Mouse (Mus musculus) forebrain, embryonic 15.5 days (tissue): Measurements from ENCODE around the gene Plcb1. TPM values are rescaled to one million over a fixed set of nuclear protein-coding genes. Genes with fewer than 3 reads are reported as not detected.

Source experiments
- ATAC-seq: fragments of 200-750 bp; cut with Nextera tagmentation; replicated peaks from 2 replicates; pipeline ENCODE4 v1.8.0; 2017; ENCODE audit warnings: mild to moderate bottlenecking, moderate TSS enrichment, moderate library complexity
- H3K27ac ChIP-seq: fragments of 300-500 bp; sonication (generic); replicated peaks from 2 replicates; pipeline ENCODE4 v1.5.1; 2015; ENCODE audit warnings: mild to moderate bottlenecking, inconsistent platforms
- H3K27me3 ChIP-seq: fragments of 300-500 bp; sonication (generic); 2 replicates; pipeline ENCODE4 v1.6.1; 2015; ENCODE audit warnings: inconsistent platforms
- H3K36me3 ChIP-seq: fragments of 300-500 bp; sonication (generic); 2 replicates; pipeline ENCODE4 v1.6.1; 2015; ENCODE audit warnings: mild to moderate bottlenecking, inconsistent platforms
- H3K4me1 ChIP-seq: fragments of 300-500 bp; sonication (generic); 2 replicates; pipeline ENCODE4 v1.6.1; 2015; ENCODE audit warnings: inconsistent platforms
- H3K4me2 ChIP-seq: fragments of 300-500 bp; sonication (generic); replicated peaks from 2 replicates; pipeline ENCODE4 v1.6.1; 2015; ENCODE audit warnings: mild to moderate bottlenecking, inconsistent platforms
- H3K4me3 ChIP-seq: fragments of 300-500 bp; sonication (generic); 2 replicates; pipeline ENCODE4 v1.5.1; 2015; ENCODE audit warnings: mild to moderate bottlenecking, inconsistent platforms
- H3K9ac ChIP-seq: fragments of 300-500 bp; sonication (generic); replicated peaks from 2 replicates; pipeline ENCODE4 v1.6.1; 2015; ENCODE audit warnings: mild to moderate bottlenecking, inconsistent platforms
- H3K9me3 ChIP-seq: fragments of 300-500 bp; sonication (generic); 2 replicates; pipeline ENCODE4 v1.6.1; 2016; ENCODE audit warnings: inconsistent platforms
- WGBS: fragments of 180-500 bp; shearing (Covaris S2); methylation state at CpG from one replicate; pipeline ENCODE4 v1.1.7; 2015; ENCODE audit warnings: mixed read lengths; 5-methylcytosine and 5-hydroxymethylcytosine counted together
- polyA plus RNA-seq: library from polyadenylated mRNA; unstranded; fragments of >200 nt; fragmentation: Nextera tagmentation; extraction: Ambion mirVana; gene quantifications from 2 replicates; pipeline ENCODE4 v1.2.1, GENCODE M21; 2015

Gene Plcb1
- polyA plus RNA-seq, 1 experiment from 2014 or later, result 45.8 TPM

DNA sequence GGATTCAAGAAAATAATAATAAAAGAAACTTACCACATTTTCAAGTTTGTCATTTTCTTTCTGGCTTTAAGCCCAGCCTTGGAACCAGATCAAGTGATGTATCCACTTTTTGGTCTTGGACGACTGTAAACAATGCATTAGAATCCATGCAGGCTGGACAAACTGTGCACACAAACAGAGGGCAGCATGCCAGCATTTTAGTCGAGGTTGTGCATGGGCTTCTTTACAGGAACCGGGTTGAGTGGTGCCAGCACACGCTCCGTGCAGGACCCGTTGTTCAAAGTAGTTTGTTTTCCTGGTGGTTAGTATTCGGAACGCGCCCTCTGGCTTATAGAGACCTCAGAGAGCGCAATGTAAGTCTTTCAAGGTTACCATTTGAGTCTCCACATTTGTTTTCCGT lies 30.5 kb downstream of the Plcb1 start:
- no peaks in the 10 kb centered on the region for H3K36me3 ChIP-seq
- H3K4me3 ChIP-seq, result no peak overlapping the region
- no peak overlapping the region for H3K9ac ChIP-seq
- 58% methylated on average over 11 of the region's 11 CpGs for WGBS
- H3K9me3 ChIP-seq, result no peaks in the 10 kb centered on the region
- ATAC-seq, result peak; percentile 38
- no peak overlapping the region for H3K4me2 ChIP-seq
- no peak overlapping the region for H3K27ac ChIP-seq
- H3K27me3 ChIP-seq, result no peaks in the 10 kb centered on the region
- peaks cover 8% of the 10 kb centered on the region; the same call in 1 of the 2 replicates for H3K4me1 ChIP-seq

DNA sequence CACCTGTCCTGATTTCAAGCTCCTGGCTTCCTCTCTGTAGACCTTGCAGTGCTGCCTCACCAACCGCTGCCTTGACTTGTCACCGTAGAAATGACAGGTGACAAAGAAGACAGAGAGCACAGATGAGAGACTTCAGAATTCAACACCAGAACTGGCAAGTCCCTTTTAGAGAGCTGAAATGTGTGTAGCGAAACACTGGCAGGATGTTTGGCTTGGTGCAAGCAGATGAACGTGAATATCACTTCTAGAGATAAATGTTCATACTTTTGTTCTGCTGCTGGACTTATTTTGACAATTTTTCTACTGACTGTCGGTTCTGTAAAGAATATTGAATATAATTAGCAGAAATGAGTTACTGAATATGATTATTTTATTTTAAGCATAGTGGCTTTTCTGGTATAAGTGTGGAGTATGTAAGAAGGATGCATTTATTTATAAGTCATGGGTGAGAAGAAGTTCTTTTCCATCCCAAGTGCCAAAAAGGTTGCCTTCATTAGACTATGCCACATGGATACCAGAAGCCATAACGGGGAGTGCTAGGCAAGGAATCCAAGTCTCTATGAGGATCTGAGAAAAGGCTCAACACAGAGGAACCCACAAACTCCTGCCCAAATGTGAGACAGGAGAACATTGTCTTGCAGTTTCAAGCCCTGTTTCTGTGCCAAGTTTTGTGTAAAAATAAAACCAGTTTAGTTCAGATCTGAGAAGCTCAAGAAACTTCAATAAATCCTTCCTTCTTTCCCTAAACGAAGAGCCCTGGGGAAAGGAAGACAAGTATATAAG lies 31.4 kb downstream of the Plcb1 start:
- no peaks in the 10 kb centered on the region for H3K36me3 ChIP-seq
- no peaks in the 10 kb centered on the region for H3K27me3 ChIP-seq
- no peak overlapping the region for H3K27ac ChIP-seq
- no peak overlapping the region for H3K4me3 ChIP-seq
- 0 out of 2 replicates have a peak, but pooled peaks have one; percentile 6 for ATAC-seq
- H3K9ac ChIP-seq, result no peak overlapping the region
- peaks cover 8% of the 10 kb centered on the region; the same call in 1 of the 2 replicates for H3K4me1 ChIP-seq
- WGBS, result 76% methylated on average over 7 of the region's 7 CpGs
- H3K9me3 ChIP-seq, result no peaks in the 10 kb centered on the region
- no peak overlapping the region for H3K4me2 ChIP-seq

- Histone ChIP-seq H3K9me3 (no peaks in the 10 kb centered on the region), H3K9ac (no peak overlapping the region)
Measured at GRCm38 (mm10) chr2:134821176-134821575, 35.3 kb downstream of the Plcb1 start.

DNA sequence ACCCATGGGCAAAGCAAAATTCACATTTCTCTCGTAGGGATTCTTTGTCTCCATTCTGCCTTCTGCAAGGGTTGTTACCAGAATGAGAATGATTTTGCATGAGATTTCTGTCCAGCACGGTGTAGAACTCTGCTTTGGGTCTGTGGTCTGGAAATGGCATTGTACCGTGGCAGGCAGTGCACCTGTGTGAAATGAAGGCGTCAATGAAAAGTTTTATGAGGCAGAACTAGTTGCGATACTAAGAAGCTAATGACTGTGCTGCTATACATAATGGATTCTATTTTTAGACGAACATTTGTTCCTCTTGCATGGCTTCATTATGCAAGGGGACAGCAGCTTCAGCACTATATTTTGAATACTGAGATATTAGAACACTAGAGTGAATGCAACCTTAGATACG lies 39.8 kb downstream of the Plcb1 start:
- Histone ChIP-seq H3K4me2 (no peak overlapping the region), H3K4me3 (no peak overlapping the region), H3K27me3 (no peaks in the 10 kb centered on the region), H3K4me1 (peaks cover 17% of the 10 kb centered on the region), H3K9me3 (no peaks in the 10 kb centered on the region), H3K9ac (no peak overlapping the region), H3K36me3 (no peaks in the 10 kb centered on the region), H3K27ac (no peak overlapping the region)
- WGBS, result 23% methylated on average over 7 of the region's 7 CpGs
- ATAC-seq, result peak; percentile 33; the same call in 1 of the 2 replicates

More at GRCm38 (mm10) chr2:134821176-134821575, 35.3 kb downstream of the Plcb1 start:
- peaks cover 17% of the 10 kb centered on the region for H3K4me1 ChIP-seq
- no peak overlapping the region for H3K4me2 ChIP-seq
- no peaks in the 10 kb centered on the region for H3K27me3 ChIP-seq
- no peak overlapping the region for H3K27ac ChIP-seq
- WGBS, result 75% methylated on average over 6 of the region's 6 CpGs
- ATAC-seq, result no peak
- H3K4me3 ChIP-seq, result no peak overlapping the region
- no peaks in the 10 kb centered on the region for H3K36me3 ChIP-seq

DNA sequence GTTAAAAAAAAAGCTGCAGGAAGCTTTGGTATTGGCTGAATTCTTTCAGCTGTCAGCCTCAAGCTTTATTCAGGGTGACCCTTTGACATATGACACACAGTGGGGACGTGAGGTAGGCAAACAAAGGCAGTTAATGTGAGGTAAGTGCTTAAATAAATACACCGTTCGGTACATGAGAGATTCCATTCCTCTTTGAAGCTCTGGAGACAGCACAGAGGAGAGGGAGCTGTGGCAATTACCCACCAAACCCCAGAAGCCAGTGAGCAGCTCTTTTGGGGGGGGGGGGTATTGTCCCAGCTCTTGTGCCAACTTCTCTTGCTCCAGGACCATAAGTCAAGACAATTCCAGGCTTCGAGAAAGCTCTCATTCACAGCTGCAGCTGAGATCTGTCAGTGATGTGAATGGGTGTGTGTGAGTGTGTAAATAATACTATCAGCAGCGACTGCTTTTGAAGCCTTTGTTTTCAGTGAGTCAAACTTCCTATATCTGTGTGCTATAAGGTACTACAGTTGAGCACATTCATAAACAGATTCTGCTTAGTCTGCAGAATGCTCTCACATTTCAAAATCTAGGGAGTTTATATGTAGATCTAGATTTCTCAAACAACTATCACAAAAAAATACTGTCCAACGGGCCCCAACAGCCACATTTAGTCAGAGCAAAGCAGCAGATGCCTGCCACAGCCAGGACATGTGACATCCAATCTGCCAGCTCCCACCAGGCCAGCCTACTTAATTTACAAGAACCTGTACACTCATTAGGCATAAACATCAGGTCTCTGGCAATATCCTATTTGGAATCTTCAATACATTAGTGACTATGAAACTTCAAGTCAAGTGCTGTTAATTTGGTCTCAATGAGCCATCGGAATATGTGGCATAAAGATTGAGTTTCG lies 40.5 kb downstream of the Plcb1 start:
- H3K9ac ChIP-seq, result no peak overlapping the region
- 23% methylated on average over 8 of the region's 8 CpGs for WGBS
- peak; percentile 67 for ATAC-seq

GRCm38 (mm10) chr2:134827778-134828487 lies 42.1 kb downstream of the Plcb1 start:
- H3K4me3 ChIP-seq, result no peak overlapping the region
- H3K27me3 ChIP-seq, result no peaks in the 10 kb centered on the region
- 33% methylated on average over 3 of the region's 3 CpGs for WGBS
- H3K9ac ChIP-seq, result no peak overlapping the region
- no peaks in the 10 kb centered on the region for H3K9me3 ChIP-seq
- H3K36me3 ChIP-seq, result no peaks in the 10 kb centered on the region
- H3K4me1 ChIP-seq, result peaks cover 17% of the 10 kb centered on the region
- ATAC-seq, result peak; percentile 47
- no peak overlapping the region for H3K4me2 ChIP-seq
- no peak overlapping the region for H3K27ac ChIP-seq

More for the DNA sequence above, 40.5 kb downstream of the Plcb1 start:
- H3K27me3 ChIP-seq, result no peaks in the 10 kb centered on the region
- H3K9me3 ChIP-seq, result no peaks in the 10 kb centered on the region
- H3K4me3 ChIP-seq, result no peak overlapping the region
- no peaks in the 10 kb centered on the region for H3K36me3 ChIP-seq
- no peak overlapping the region for H3K4me2 ChIP-seq
- peak overlapping the region; percentile 69 for H3K27ac ChIP-seq
- peaks cover 17% of the 10 kb centered on the region for H3K4me1 ChIP-seq

DNA sequence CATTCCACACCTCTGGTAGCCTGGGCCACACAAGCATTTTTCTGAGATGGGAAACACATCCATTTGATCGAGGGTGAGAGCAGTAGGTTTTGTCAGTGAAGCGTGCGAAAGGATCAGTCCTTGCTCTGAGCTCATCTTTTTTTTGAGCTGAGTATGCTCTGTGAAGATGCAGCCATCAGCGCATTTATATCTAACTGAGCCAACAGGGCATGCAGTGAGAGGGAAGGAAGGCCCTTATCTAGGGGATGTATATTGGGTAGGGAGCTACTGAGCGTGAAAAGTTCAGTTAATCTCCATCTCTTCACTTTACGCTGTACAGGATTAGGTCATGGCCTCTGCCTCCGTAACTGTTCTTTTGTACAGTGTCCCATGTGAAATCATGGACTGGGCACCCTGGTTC lies 46.0 kb downstream of the Plcb1 start:
- 92% methylated on average over 7 of the region's 7 CpGs for WGBS
- Histone ChIP-seq H3K27ac (no peak overlapping the region), H3K4me3 (no peak overlapping the region), H3K36me3 (no peaks in the 10 kb centered on the region), H3K9me3 (no peaks in the 10 kb centered on the region), H3K4me2 (no peak overlapping the region), H3K9ac (no peak overlapping the region), H3K4me1 (peaks cover 2% of the 10 kb centered on the region; the same call in 1 of the 2 replicates), H3K27me3 (no peaks in the 10 kb centered on the region)
- no peak for ATAC-seq

GRCm38 (mm10) chr2:134836097-134836496 lies 50.2 kb downstream of the Plcb1 start:
- 87% methylated on average over 1 of the region's 1 CpGs for WGBS
- Histone ChIP-seq H3K9me3 (no peaks in the 10 kb centered on the region), H3K27me3 (no peaks in the 10 kb centered on the region), H3K27ac (no peak overlapping the region), H3K4me3 (no peak overlapping the region), H3K9ac (no peak overlapping the region), H3K4me1 (no peaks in the 10 kb centered on the region), H3K36me3 (no peaks in the 10 kb centered on the region), H3K4me2 (no peak overlapping the region)
- ATAC-seq, result no peak

- no peak overlapping the region for H3K4me3 ChIP-seq
- no peaks in the 10 kb centered on the region for H3K9me3 ChIP-seq
- no peak overlapping the region for H3K27ac ChIP-seq
- H3K4me1 ChIP-seq, result no peaks in the 10 kb centered on the region
- WGBS, result 86% methylated on average over 1 of the region's 1 CpGs
- H3K9ac ChIP-seq, result no peak overlapping the region
- H3K36me3 ChIP-seq, result no peaks in the 10 kb centered on the region
- no peaks in the 10 kb centered on the region for H3K27me3 ChIP-seq
- no peak for ATAC-seq
- no peak overlapping the region for H3K4me2 ChIP-seq
Measured at GRCm38 (mm10) chr2:134838185-134838584, 52.3 kb downstream of the Plcb1 start.

- Histone ChIP-seq H3K9ac (no peak overlapping the region), H3K27ac (no peak overlapping the region), H3K4me1 (no peaks in the 10 kb centered on the region), H3K9me3 (no peaks in the 10 kb centered on the region), H3K4me3 (no peak overlapping the region), H3K36me3 (no peaks in the 10 kb centered on the region), H3K27me3 (no peaks in the 10 kb centered on the region), H3K4me2 (no peak overlapping the region)
- no peak for ATAC-seq
- 78% methylated on average over 1 of the region's 1 CpGs for WGBS
Measured at GRCm38 (mm10) chr2:134838888-134839287, 53.0 kb downstream of the Plcb1 start.

DNA sequence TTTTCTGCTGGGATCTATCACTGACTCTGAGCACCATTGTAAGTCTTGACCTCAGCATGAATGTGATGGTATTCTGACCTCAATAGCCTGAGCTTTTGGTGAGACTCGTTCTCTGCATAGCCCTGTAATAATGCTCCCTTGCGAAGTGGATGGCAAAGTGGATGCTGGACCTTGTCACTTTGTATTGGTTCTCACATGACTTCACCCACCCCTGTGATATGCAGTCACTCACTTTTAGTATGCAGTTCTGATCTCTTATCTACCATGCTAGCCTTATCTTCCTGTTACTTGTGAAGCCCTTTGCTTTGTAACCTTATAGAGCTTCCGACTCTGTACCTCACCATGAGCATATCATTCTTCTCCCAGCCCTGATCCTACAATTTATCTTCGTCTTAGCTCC lies 57.0 kb downstream of the Plcb1 start:
- Histone ChIP-seq H3K4me1 (no peaks in the 10 kb centered on the region), H3K36me3 (no peaks in the 10 kb centered on the region), H3K4me2 (no peak overlapping the region), H3K9me3 (no peaks in the 10 kb centered on the region), H3K4me3 (no peak overlapping the region), H3K9ac (no peak overlapping the region), H3K27me3 (no peaks in the 10 kb centered on the region), H3K27ac (no peak overlapping the region)
- WGBS, result 92% methylated on average over 4 of the region's 4 CpGs
- ATAC-seq, result no peak
